Mouse (Mus musculus) heart, postnatal 36 days (tissue): ENCODE results near the gene Plekhg6. TPM values are rescaled to one million over a fixed set of nuclear protein-coding genes. Genes with fewer than 3 reads are reported as not detected.

Experiments used
- DNase-seq, 2 experiments: peaks; one replicate each; pipeline ENCODE4 v3.0.0; 2021 to 2022
- intact Hi-C: fragments of 180-260 bp; cut with DNase I; formaldehyde crosslinking; loops from one replicate; pipeline ENCODE4 v1.15.1; 2025
- total RNA-seq, 2 experiments: library from RNA; stranded (reverse); gene quantifications; 2 replicates each; pipeline ENCODE4 v1.2.3; 2021

Gene Plekhg6
- total RNA-seq, 2 experiments from 2014 or later, result not detected

- no peak for DNase-seq
- intact Hi-C loops, result no loop called here
These were observed 9.3 kb upstream of the Plekhg6 start for GRCm38 (mm10) chr6:125389853-125390252.

- DNase-seq, result no peak
- intact Hi-C loops, result no loop called here
These were observed 5.5 kb upstream of the Plekhg6 start for GRCm38 (mm10) chr6:125386080-125386479.

- DNase-seq, result no peak
These were observed 4.7 kb upstream of the Plekhg6 start for GRCm38 (mm10) chr6:125385066-125385974.

GRCm38 (mm10) chr6:125382024-125382423 is 1.4 kb upstream of the Plekhg6 start:
- DNase-seq, result no peak
- intact Hi-C loops, result no loop called here

More at GRCm38 (mm10) chr6:125385066-125385974, 4.7 kb upstream of the Plekhg6 start:
- intact Hi-C loops, result no loop called here

- no peak for DNase-seq
- intact Hi-C loops, result no loop called here
These were observed 812 bp downstream of the Plekhg6 start for GRCm38 (mm10) chr6:125379781-125380180.

- DNase-seq, result no peak
- intact Hi-C loops, result no loop called here
These were observed 2.0 kb downstream of the Plekhg6 start for GRCm38 (mm10) chr6:125378621-125379020.

GRCm38 (mm10) chr6:125377582-125378451 is 2.8 kb downstream of the Plekhg6 start:
- DNase-seq, result peak; percentile 68 to 75
- intact Hi-C loops, result no loop called here

- intact Hi-C loops, result no loop called here
- DNase-seq, result no peak
These were observed 3.6 kb downstream of the Plekhg6 start for GRCm38 (mm10) chr6:125377042-125377441.

- DNase-seq, result no peak
- intact Hi-C loops, result loop anchor here (5.0 kb wide), 1 partner anchor 151 kb away; the partner anchor contains the start of gene Vamp1
These were observed 12.7 kb downstream of the Plekhg6 start for GRCm38 (mm10) chr6:125367758-125368371.

GRCm38 (mm10) chr6:125366133-125366532 is 14.5 kb downstream of the Plekhg6 start:
- intact Hi-C loops, result loop anchor here (5.0 kb wide), 1 partner anchor 149 kb away; the partner anchor contains the start of gene Vamp1
- no peak for DNase-seq

- DNase-seq, result no peak
- intact Hi-C loops, result loop anchor here (2.0 to 5.0 kb wide), 2 partner anchors 37 to 148 kb away; partner anchors contain the start of gene Vamp1
These were observed 15.1 kb downstream of the Plekhg6 start for GRCm38 (mm10) chr6:125365522-125365921.

- intact Hi-C loops, result loop anchor here (1.0 to 2.0 kb wide), 2 partner anchors 36 to 89 kb away; no protein-coding TSS in a partner anchor
- DNase-seq, result no peak
These were observed 16.1 kb downstream of the Plekhg6 start for GRCm38 (mm10) chr6:125364448-125364847.

- intact Hi-C loops, result loop anchor here (1.0 to 2.0 kb wide), 2 partner anchors 35 to 88 kb away; no protein-coding TSS in a partner anchor
- DNase-seq, result no peak
These were observed 16.9 kb downstream of the Plekhg6 start for GRCm38 (mm10) chr6:125363451-125364242.

- DNase-seq, result no peak
- intact Hi-C loops, result no loop called here
These were observed 17.6 kb downstream of the Plekhg6 start for GRCm38 (mm10) chr6:125363021-125363420.

GRCm38 (mm10) chr6:125361467-125362291 is 18.9 kb downstream of the Plekhg6 start:
- intact Hi-C loops, result no loop called here
- no peak for DNase-seq

- no peak for DNase-seq
- intact Hi-C loops, result no loop called here
These were observed 19.7 kb downstream of the Plekhg6 start for GRCm38 (mm10) chr6:125360846-125361245.

GRCm38 (mm10) chr6:125359999-125360398 is 20.6 kb downstream of the Plekhg6 start:
- DNase-seq, result no peak
- intact Hi-C loops, result loop anchor here (10.0 kb wide), 1 partner anchor 445 kb away; the partner anchor contains the start of gene Lag3

GRCm38 (mm10) chr6:125357334-125357733 is 23.3 kb downstream of the Plekhg6 start:
- DNase-seq, result no peak
- intact Hi-C loops, result loop anchor here (10.0 kb wide), 1 partner anchor 443 kb away; the partner anchor contains the start of gene Lag3
